Mouse (Mus musculus) heart, embryonic 11.5 days (tissue): ENCODE measurements around the gene Cd81. TPM values are rescaled to one million over a fixed set of nuclear protein-coding genes. Genes with fewer than 3 reads are reported as not detected.

Experiments used
- ATAC-seq: fragments of 200-750 bp; cut with Nextera tagmentation; replicated peaks from 2 replicates; pipeline ENCODE4 v1.8.0; 2017; ENCODE audit warnings: moderate library complexity; ENCODE audit not compliant: insufficient number of reproducible peaks, low FRiP score, low TSS enrichment
- H3K27ac ChIP-seq: fragments of 300-500 bp; sonication (generic); 2 replicates; pipeline ENCODE4 v1.5.1; 2014; ENCODE audit warnings: mild to moderate bottlenecking, low read depth, low read length
- H3K27me3 ChIP-seq: fragments of 300-500 bp; sonication (generic); 2 replicates; pipeline ENCODE4 v1.6.1; 2014; ENCODE audit warnings: mild to moderate bottlenecking, low read length, mixed read lengths; ENCODE audit not compliant: control insufficient read depth, insufficient read depth
- H3K36me3 ChIP-seq: fragments of 300-500 bp; sonication (generic); 2 replicates; pipeline ENCODE4 v1.6.1; 2014; ENCODE audit warnings: mild to moderate bottlenecking, low read length, moderate library complexity, mixed read lengths; ENCODE audit not compliant: control insufficient read depth, insufficient read depth
- H3K4me1 ChIP-seq: fragments of 300-500 bp; sonication (generic); 2 replicates; pipeline ENCODE4 v1.6.1; 2014; ENCODE audit warnings: low read length; ENCODE audit not compliant: control insufficient read depth, insufficient read depth
- H3K4me2 ChIP-seq: fragments of 300-500 bp; sonication (generic); 2 replicates; pipeline ENCODE4 v1.6.1; 2014; ENCODE audit warnings: mild to moderate bottlenecking, moderate library complexity
- H3K4me3 ChIP-seq: fragments of 300-500 bp; sonication (generic); 2 replicates; pipeline ENCODE4 v1.5.1; 2014; ENCODE audit warnings: low read depth, low read length
- H3K9ac ChIP-seq: fragments of 300-500 bp; sonication (generic); 2 replicates; pipeline ENCODE4 v1.6.1; 2014; ENCODE audit warnings: mild to moderate bottlenecking, low read depth, low read length, moderate library complexity
- H3K9me3 ChIP-seq: fragments of 300-500 bp; sonication (generic); replicated peaks from 2 replicates; pipeline ENCODE4 v1.6.1; 2016; ENCODE audit warnings: low read length; ENCODE audit not compliant: control insufficient read depth
- WGBS: fragments of 180-500 bp; shearing (Covaris S2); extraction: QIAGEN DNeasy Blood & Tissue Kit; methylation state at CpG from one replicate; pipeline ENCODE4 v1.1.7; 2014; ENCODE audit not compliant: insufficient replicate concordance; 5-methylcytosine and 5-hydroxymethylcytosine counted together
- polyA plus RNA-seq: library from polyadenylated mRNA; unstranded; fragments of >200 nt; fragmentation: Nextera tagmentation; extraction: Ambion mirVana; gene quantifications from 2 replicates; pipeline ENCODE4 v1.2.1, GENCODE M21; 2014

Cd81 gene
- polyA plus RNA-seq, 1 experiment from 2014 or later: 632 TPM

- Histone ChIP-seq H3K4me2 (no peak overlapping the region), H3K4me1 (peaks cover 15% of the 10 kb centered on the region), H3K4me3 (no peak overlapping the region), H3K27ac (no peak overlapping the region), H3K27me3 (no peaks in the 10 kb centered on the region), H3K36me3 (no peaks in the 10 kb centered on the region), H3K9me3 (0 out of 2 replicates have a peak, but pooled peaks cover 2% of the 10 kb centered on the region), H3K9ac (no peak overlapping the region)
- ATAC-seq: no peak
- 91% methylated on average over 3 of the region's 3 CpGs for WGBS
These were observed 12.0 kb upstream of the Cd81 start for GRCm38 (mm10) chr7:143040561-143040960.

DNA sequence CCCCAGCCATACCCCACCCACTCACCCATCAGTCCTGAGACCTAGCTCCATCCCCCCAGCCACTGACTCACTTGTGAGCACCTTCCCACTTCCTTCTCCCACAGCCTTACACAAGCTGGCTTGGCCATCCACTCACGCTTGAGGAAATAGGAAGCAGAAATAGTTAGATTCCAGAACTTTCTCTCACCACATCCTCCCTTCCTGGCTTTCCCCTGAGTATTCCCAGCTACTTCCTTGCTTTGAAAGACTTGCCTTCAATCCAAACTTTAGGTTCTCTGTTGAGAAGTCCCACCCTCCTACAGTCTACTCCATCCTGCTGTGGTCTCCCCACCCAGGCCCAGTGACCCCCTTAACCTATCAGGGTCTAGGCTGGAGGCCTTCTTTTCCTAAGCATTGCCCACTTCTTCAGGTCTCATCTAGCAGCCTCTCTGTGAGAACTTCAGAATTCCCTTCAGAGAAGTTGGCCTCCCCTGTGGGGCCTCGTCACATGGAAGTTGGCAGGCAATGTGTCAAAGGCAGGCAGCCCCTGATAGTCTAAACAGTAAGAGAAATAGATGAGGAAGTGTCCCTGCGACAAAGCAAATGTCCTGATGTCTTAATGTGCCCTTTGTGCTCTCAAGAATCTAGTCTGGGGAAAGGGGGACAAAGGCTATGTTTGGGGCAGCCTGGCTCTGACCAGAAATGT, 11.3 kb upstream of the Cd81 start:
- 70% methylated on average over 3 of the region's 3 CpGs for WGBS
- no peaks in the 10 kb centered on the region for H3K27me3 ChIP-seq
- H3K4me2 ChIP-seq: no peak overlapping the region
- no peak overlapping the region; the same call in 1 of the 2 replicates for H3K9ac ChIP-seq
- peaks cover 15% of the 10 kb centered on the region for H3K4me1 ChIP-seq
- no peak for ATAC-seq
- H3K4me3 ChIP-seq: no peak overlapping the region
- 0 out of 2 replicates have a peak, but pooled peaks cover 2% of the 10 kb centered on the region for H3K9me3 ChIP-seq
- H3K36me3 ChIP-seq: no peaks in the 10 kb centered on the region
- peak overlapping the region; percentile 70 for H3K27ac ChIP-seq

DNA sequence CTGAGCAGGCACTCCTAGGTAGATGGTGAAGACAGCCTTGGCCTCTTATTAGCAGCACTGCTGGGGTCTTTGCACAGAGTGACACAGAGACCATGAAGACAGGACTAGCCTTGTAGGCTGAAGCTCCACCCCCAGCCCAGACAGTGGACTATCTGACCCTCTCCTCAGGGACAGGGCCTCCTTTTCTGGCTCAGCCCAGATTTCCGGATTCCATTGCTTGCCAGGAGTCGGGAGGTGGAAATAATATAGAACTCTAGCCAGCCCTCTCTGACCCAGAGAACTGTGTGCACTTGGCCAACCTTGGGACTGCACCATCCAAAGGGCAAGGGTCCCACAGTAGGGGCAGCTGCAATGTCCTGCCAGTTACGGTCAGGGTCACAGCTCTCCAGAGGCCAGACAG, 10.4 kb upstream of the Cd81 start:
- Histone ChIP-seq H3K4me2 (no peak overlapping the region), H3K4me1 (peaks cover 15% of the 10 kb centered on the region), H3K4me3 (no peak overlapping the region), H3K27me3 (no peaks in the 10 kb centered on the region), H3K9ac (no peak overlapping the region), H3K36me3 (no peaks in the 10 kb centered on the region), H3K27ac (peak overlapping the region; percentile 70), H3K9me3 (0 out of 2 replicates have a peak, but pooled peaks cover 2% of the 10 kb centered on the region)
- 48% methylated on average over 3 of the region's 3 CpGs for WGBS
- peak; percentile 65 for ATAC-seq

- Histone ChIP-seq H3K36me3 (no peaks in the 10 kb centered on the region), H3K9ac (no peak overlapping the region), H3K4me3 (no peak overlapping the region), H3K4me1 (peaks cover 15% of the 10 kb centered on the region), H3K9me3 (0 out of 2 replicates have a peak, but pooled peaks cover 2% of the 10 kb centered on the region), H3K27me3 (no peaks in the 10 kb centered on the region), H3K4me2 (no peak overlapping the region), H3K27ac (peak overlapping the region; percentile 47)
- ATAC-seq: no peak
- WGBS: 59% methylated on average over 3 of the region's 3 CpGs
These were observed 9.6 kb upstream of the Cd81 start for GRCm38 (mm10) chr7:143042897-143043300.

GRCm38 (mm10) chr7:143044049-143044825, 8.3 kb upstream of the Cd81 start:
- WGBS: 84% methylated on average over 2 of the region's 2 CpGs
- Histone ChIP-seq H3K9me3 (0 out of 2 replicates have a peak, but pooled peaks cover 2% of the 10 kb centered on the region), H3K4me2 (no peak overlapping the region), H3K4me1 (peaks cover 15% of the 10 kb centered on the region), H3K36me3 (no peaks in the 10 kb centered on the region), H3K27ac (no peak overlapping the region), H3K4me3 (no peak overlapping the region), H3K9ac (no peak overlapping the region), H3K27me3 (no peaks in the 10 kb centered on the region)
- no peak for ATAC-seq

DNA sequence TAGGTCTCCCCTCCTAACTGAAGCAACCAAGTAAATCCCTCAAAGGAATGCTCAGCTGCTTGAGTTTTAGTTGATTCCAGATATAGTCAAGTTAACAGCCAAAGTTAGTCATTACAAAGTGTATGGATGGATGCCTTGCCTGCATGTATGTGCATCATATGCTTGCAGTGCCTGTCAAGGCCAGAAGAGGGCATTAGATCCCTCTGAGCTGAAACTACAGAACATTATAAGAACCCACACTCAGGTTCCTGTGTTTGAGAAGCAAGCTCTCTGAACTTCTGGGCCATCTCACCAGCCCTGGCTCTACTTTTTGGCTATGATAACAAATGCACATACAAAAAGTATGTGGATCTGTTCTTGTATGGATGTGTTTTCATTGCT, 7.7 kb upstream of the Cd81 start:
- H3K4me3 ChIP-seq: no peak overlapping the region
- no peaks in the 10 kb centered on the region for H3K27me3 ChIP-seq
- H3K27ac ChIP-seq: no peak overlapping the region
- no peak overlapping the region for H3K4me2 ChIP-seq
- no peaks in the 10 kb centered on the region for H3K36me3 ChIP-seq
- H3K9me3 ChIP-seq: 0 out of 2 replicates have a peak, but pooled peaks cover 2% of the 10 kb centered on the region
- H3K4me1 ChIP-seq: peaks cover 17% of the 10 kb centered on the region
- H3K9ac ChIP-seq: no peak overlapping the region
- ATAC-seq: no peak

DNA sequence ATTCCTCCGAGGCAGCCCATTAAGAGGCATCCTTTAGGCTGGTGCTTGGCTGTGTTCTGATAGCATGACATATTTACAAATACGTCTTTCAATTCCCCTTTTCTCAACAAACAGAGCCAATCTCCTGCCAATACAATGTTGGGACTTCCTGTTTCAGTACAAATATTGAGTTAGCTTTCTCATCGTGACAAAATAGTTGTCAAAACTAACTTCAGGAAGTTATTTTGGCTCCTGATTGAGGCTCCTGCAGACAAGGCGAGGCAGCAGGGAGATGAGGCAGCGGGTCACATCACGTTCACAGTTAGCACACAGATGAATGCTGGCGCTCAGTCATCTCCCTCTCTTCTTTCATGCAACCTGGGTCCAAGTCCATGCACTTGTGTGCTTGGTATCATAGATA, 6.2 kb upstream of the Cd81 start:
- Histone ChIP-seq H3K9me3 (0 out of 2 replicates have a peak, but pooled peaks cover 2% of the 10 kb centered on the region), H3K27ac (no peak overlapping the region), H3K4me3 (no peak overlapping the region), H3K4me1 (peaks cover 19% of the 10 kb centered on the region), H3K9ac (no peak overlapping the region), H3K36me3 (no peaks in the 10 kb centered on the region), H3K27me3 (no peaks in the 10 kb centered on the region), H3K4me2 (no peak overlapping the region)
- WGBS: 61% methylated on average over 7 of the region's 7 CpGs
- no peak for ATAC-seq

DNA sequence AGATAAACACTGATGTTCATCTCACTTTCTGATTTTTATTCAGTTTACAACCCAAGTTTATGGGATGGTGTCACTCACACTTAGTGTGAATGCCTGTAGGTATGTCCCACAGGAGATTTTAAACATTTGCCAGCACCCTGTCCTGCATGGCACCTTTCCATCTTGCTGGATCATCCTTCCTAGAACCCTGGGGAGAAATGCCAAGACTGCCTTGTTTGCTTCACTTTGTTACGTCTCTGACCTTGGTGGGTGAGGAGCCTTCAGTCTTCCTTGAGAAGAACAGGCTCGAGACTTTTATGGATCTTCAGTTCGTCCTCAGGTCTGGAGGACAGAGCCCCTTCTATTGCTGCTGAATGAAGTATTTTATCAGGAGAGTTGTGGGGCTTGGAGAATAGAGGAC, 3.2 kb upstream of the Cd81 start:
- Histone ChIP-seq H3K4me2 (no peak overlapping the region), H3K27me3 (no peaks in the 10 kb centered on the region), H3K9ac (no peak overlapping the region), H3K9me3 (0 out of 2 replicates have a peak, but pooled peaks cover 2% of the 10 kb centered on the region), H3K36me3 (no peaks in the 10 kb centered on the region), H3K27ac (0 out of 2 replicates have a peak overlapping the region, but pooled peaks have one; percentile 22), H3K4me1 (peaks cover 17% of the 10 kb centered on the region), H3K4me3 (no peak overlapping the region)
- no peak for ATAC-seq
- WGBS: 75% methylated on average over 3 of the region's 3 CpGs
